Mouse (Mus musculus): ENCODE measurements around the gene Aim2.
"Not testable (repeated sequence)": the region's sequence is repeated elsewhere in the genome, so short reads cannot be mapped to it uniquely, and the experiment has no call there.

Aim2 gene

DNA sequence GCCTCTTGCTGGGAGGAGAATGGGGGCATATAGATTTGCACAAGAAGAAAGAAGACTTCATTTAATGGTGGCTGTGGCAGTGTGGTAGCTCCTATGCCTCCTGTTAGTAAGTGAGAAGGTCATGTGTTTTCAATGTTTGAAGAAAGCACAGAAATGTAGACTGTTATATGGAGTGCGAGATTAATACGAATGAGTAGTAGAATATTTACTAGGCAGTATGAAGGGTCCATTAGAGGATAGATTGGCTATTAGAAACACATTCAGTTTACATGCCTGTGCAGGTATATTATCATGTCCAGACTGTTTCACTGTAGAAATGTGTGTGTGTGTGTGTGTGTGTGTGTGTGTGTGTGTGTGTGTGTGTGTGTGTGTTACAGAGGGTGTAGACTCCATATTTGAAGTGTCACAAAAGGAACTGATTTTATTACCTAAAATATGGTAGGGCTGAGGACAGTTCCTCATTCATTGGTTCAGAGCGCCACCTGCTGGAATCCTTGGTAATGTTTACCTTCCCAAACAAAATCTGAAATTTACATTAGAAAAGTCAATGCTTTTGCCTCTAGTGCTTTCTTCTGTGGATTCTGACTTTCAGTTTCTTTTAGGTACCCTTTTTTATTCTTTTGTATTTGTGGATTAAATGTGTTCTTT lies 47.8 kb downstream of the Aim2 start:
- DNase-seq = peak; percentile 87 to 88

DNA sequence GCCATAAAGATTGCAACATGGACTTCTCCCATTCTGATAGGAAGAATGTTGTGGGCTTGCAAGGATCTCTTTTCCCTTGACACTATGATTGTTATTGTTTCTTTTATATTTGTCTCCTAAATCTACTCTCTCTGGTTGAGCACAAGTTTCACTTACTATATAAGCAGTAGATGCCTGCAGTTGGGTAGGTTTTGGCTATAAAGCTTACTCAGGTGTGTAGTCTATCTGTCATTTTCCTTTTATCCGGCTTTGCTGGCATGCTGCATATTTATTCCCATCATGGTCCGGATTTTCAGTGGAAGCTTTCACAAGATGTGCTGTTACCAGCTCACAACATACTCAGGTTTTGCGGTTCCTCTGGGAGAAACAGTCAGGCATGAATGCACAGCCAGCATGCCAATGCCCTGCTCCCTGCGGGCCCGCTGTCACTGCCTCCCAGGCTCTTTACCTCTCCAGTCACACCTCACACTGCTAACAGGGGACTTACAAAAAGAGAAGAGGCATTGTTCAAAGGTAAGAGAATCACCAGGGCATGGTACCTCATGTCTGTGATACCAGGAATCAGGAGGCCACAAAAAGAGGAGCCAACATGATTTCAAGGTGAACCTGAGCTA lies 54.1 kb downstream of the Aim2 start:
- no peak for DNase-seq

DNA sequence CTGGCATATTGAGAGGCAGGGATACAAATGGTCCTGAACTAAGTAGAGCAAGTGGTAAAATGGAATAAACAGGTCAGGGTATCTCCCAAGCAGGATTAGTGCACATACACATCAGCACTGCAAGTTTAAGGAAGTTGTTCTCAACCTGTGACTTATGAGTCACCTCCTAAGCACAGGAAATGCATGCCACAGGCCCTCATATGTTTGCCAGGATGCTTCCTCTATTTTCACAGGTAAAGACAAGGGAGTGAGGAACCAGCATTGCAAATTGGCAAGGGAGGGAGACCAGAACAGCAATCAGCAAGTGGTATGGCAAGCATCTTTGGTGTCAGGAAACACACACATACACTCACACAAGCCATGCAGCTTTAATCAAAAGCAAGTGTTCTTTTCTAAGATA lies 58.4 kb downstream of the Aim2 start:
- peak; percentile 64 to 72 for DNase-seq

DNA sequence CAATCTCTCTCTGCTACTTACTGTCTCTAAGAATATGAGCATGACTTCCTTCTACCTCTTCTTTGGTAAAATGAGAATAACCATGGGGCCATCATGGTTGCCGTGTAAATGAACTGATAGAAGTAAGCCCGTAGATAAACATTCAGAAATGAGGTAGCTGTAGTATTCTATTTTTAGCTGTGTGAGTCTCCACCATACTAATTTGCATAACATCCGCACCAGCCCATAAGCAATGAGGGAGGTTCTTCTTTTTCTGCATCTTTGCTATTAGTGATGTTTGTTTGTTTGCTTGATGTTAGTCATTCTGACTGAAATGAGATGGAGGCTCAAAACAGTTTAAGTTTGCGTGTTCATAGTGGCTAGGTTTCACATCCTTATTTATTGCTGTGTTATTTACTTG lies 61.2 kb downstream of the Aim2 start:
- DNase-seq = peak; percentile 59 to 67

DNA sequence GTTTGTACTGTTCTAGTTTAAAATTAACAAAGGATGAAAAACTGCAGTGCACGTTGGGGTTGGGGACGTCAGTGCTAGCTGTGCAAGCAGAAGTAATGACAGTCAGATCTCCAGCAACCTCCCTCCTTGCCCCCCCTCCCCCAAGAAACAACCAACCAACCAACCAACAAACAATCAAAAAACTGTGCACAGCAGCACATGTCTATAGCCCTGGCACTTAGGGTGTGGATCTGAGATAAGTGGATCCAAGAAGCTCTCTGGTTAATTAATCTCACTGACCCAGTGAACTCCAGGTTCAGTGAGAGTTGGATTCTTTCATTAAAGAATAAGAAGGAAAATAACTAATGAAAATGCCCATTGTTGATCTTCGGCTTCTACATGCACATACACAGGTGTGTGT lies 64.0 kb downstream of the Aim2 start:
- no peak for DNase-seq

DNA sequence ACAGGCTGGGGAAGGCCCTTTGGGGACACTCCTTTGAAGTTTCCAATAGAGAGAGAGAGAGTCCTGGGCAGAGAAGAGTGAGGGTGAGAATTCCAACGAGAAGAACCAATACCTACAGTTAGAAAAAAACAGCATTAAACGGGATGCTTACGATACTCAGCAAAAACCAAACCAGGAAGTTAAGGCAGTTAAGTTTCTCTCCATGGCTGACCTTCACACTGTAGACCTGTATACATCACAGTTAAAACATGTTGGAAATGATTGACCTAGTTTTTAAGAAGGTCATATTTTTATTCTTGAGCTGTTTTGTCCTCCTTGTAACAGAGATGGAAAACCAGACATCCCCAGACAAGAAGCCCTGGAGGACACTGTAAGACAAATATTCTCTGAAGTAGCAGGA lies 67.8 kb downstream of the Aim2 start:
- DNase-seq = no peak

DNA sequence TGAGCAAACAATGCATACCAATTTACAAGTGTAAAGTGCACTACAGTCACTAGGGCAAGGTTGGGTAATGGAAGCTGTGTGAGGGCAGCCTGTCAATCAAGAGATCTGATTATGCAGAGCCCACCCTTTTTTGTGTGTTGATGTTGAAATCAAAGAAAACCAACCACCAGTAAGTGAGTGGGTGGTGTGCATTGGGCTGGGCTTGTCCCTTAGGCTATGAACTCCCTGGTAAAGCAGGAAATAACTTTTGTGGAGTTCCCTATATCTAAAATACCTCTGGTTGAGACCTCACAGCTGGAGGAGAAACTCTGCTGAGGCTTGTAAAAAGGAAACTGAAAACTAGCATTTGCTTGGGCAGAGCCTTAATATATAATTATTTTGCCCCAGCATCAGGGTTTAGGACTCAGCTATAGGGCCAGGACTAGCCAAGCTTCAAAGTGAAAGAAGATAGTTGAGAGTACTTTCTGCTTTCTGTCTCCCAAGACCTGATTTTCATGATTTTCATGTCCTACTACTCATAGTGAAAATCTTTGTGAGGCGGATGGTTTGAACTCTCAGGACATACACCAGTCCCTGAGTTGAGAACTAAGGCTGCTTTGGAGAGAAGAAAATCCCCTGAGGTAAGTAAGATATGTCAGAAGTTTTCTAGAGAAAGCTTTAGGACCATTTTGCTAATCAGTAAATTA lies 68.4 kb downstream of the Aim2 start:
- DNase-seq = peak in 1 of 2 experiments; percentile 32

DNA sequence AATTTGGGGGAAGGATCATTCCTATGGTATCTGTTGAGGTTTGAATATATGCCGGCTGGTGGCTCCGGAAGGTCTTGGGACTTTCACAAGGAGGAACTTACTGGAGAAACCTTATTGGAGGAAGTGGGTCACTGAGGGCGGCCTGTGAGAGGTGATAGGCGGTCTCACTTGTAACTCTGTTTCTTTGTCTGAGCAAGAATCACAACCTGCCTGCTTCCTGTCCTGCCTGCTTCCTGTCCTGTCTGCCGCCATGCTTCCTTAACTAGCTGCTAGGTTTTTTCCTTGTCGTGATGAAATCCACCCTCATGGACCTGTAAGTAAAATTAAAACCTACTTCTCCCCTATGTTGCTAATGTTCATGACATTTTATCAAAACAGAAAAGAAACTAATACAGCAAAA lies 69.7 kb downstream of the Aim2 start:
- peak; percentile 76 to 79 for DNase-seq

DNA sequence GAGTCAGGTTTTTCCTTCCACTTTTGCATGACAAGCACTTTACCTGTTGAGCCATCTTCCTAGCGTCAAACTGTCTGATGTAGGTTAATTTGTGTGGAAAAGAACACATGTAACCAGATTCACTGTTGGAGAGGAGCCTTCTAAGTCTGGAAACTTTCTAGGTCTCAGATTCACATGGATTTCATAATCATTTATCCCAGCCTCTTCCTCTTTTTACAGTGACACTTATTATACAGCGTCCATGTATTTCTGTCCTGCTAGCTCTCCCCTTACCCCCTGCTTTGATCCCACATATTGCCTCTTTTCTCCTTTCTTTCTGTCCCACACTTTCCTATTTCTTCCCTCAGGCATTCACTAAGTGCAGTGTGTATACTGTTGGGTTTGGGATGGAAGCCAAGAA lies 75.7 kb downstream of the Aim2 start:
- no peak for DNase-seq

DNA sequence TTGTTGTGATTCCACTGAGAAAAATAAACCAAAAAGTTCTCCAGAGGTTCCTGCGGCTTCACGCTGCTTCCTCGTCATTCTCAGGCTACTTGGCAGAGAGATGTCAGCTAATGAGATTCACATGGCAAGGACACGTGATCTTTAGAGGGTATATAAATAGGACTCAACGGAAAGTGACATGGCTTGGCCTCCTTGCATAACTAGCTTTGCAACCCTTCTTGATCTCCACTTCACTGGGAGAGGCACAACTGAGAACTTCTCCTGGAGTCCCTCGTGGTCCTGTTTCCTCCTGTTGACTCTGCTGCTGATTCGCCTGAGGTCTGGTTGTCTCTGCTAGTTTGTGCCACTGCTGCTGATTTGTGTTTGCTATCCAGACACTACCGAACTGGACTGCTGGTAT lies 76.7 kb downstream of the Aim2 start:
- DNase-seq = no peak

DNA sequence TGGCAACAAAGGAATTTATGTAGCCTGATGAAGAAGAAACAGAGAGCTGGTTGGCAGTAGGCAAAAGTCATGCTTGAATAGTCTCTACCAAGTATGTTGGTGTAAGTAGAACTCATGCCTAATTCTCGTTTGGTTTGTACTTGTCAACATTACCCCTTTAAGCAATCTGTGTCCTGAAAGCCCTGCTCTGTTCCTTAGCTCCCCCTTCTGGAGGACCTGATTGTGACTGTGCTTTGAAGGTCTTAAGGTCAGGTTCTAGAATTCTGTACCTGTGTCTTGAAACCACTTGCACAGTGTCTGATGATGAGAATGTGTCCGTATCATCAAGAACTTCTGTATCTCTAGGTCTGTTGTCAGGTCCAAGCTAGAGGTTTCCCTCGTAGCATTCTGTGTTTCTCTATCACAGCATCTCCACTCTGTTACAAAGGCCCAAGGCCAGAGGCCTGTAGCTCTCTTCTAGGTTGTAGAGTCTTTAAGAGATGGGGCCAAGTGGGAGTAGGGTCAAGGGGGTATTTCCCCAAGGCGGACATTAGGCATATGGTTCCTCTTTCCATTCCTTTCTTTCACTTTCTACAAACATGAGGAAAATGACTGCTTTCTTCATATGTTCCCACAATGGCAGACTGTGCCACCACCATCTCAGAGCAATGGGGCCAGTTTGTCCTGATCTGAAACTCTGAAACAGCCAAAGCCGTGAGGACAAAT lies 79.5 kb downstream of the Aim2 start:
- peak; percentile 55 to 58 for DNase-seq

DNA sequence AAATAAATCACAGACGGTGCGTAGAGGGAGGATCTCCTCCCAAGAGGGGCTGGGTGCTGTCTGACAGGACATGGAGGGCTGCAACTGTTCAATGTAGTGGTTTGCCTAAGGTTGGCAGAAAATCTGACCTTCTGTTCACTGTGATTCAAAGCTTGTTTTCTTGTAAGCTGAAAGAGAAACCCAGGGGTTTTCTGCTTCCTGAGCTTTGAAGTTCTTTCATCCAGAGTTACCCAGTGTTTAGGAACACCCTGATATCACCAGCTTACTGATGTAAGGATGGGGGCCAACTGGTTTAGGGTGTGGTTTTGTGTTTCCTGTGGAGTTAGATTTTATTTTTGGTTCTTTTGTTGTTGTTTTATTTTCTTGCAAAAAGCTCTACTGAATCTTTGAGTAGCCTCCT lies 81.7 kb downstream of the Aim2 start:
- no peak for DNase-seq

DNA sequence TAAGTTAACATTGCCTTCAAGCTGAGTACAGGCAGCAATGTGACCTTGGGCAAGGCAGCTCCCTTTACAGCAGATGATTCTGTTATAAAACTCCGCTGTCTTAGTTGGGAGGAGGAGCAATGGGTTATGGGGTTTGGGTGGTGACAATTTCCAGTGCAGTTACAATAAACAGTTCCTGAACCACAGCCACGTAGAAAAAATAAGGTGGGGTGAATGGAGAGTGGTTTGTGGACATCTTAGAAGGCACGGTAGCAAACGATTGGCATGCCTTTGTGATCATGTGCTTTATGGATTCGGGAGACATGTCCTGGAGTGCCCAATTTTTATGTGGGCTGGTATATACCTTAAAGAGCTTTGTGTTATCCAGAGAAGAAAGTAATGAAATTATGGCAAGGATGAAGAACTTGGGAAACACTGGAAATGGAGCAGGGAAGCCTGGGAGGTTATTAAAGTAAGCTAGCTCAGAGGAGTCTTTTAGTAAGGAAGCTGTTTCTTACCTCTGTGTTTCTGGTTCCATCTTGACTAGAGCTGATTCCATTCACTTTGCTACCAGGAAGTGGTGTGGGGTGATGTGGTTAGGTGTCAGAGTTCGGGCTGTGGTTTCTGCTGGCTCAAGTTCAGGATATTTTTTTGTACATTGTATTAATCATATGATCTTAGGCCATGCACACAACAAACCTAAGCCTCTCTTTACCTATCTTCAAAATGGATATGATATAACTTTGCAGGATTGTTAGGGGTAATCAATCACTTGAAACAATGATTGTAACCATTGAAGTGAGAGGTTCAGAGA lies 86.7 kb downstream of the Aim2 start:
- DNase-seq = peak in 1 of 2 experiments; percentile 26

DNA sequence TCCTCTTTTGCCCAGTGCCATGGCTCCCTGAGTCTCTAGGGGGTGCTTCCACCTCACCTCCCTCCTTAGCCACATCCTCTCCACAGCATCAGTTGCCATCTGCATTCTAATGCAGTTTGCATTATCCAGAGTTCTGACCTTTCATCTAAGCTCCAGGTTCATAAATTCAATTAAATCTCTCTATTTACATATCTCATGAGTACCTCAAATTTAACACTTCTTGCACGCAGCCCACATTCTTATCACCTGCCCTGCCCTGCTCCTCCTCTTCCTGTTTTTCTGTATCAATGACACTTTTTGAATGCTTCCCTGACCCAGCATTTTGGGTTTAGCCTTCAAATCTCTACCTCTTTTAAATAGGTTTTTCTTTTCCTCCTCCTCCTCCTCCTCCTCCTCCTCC lies 90.0 kb downstream of the Aim2 start:
- peak; percentile 39 to 53 for DNase-seq

DNA sequence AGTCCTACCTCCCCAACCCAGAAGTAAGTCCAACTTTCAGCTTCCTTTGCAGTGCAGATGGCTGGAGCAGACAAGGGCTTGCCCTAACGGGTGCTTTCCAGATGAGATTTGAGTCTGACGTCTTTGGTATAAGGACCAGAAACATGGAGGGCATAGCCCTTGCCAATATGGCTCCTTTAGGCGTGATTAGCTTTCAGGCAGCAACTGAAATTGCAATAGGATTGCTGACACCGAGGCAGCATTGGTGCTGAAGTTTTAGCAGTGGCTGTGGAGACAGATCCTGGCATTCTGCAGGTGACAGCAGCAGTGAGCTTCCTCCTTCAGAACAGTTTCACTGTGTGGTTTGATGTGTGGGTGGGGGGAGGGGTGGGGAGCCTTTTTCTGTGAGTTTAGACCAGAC lies 90.5 kb downstream of the Aim2 start:
- peak; percentile 66 to 72 for DNase-seq

DNA sequence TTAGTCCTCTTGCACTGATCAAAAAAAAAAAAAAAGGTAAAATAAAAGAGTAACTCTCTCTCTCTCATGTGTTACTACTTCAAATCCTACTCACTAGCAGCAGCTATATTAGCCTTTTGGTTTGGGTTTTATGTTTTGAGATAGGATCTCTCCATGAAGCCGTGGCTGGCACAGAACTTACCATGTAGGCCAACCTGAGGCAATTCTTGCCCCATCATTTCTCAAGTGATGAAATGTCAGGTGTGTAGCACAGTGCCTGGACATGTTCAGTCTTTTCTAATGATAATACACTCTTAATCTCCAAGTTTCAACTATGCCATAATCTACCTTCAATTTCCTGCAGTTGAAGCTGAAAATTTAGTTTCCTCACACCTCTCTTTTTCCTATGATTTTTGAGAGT lies 92.4 kb downstream of the Aim2 start:
- DNase-seq = no peak

DNA sequence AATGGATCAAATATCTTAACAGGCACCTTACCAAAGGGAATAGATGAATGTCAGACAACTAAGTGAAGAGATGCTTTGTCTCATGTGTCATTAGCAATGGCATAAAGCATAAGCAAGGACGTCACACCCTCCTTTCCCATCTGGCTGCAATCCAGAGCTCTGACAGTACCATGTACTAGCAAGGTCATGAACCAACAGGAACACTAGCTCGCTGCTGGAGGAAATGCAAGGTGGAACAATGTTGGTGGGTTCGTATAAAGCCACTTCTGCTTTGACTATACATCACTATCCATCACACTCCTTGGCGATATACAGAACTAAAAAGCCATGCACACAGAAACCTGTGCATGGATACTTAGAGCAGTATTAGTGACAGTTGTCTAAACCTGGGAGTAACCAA lies 96.4 kb downstream of the Aim2 start:
- DNase-seq = no peak

DNA sequence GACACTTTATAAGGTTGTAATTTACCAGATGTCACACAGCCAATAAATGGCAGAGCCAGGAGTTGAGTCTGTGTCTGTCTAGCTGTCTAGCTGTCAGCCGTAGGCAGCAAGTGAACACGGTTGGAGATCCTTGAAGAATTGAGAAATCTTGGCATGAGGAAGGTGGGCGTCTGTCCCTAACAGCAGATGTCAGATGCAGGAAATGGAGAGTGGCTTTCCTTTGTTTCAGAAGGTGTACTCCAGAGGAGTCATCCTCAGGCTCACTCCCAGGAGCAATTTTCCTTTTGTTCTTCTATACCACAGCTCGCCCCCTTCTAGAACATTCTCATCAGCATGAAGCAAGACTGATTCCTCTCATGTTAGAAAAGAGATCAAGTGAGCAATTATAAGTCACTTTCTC lies 99.9 kb downstream of the Aim2 start:
- no peak for DNase-seq

DNA sequence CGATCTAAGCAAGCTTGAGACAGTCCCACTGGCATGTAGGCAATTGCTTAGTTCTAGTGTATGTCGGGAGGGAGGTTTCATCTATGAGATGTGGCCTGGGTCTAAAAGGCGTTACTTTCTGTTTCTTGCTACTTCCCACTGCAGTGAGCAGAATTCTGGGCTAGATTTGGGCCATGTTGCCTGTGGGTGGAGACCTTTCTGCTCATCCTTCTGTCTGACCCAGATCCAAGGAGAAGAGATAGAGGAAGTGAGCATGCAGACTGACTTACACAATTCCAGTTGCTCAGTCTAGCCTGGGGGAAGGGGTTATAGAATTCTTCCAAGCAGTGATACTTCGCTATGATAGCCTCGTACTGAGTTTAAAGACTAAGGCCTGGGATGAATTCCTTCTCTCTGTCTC lies 101.0 kb downstream of the Aim2 start:
- DNase-seq = no peak

DNA sequence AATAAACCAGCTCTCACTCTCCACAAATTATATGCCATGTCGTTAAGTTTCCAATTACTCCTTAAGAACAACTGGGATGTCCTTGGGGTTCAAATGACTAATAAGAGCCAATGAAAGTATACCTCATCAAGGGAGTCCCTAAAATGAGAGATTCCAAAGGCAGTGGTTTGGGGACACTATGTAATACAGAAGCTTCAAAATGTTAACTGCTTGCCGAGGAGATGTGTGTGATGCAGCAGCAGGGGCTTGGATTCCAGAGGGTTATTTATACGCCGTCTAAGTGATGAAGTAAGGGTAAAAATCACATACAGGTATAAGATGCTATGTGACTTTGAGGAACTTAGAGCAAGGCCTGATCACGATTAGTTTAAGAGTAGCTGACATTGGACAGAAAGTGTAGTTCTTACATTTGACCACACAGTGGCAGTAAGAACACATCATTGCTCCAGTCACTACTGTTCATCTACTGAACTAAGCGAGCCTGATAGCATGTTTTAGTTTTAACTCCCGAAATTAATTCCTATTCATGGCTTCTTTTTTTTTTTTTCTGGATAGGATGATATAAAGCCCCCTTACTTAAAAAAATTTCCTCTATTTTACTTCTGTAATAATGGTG lies 105.6 kb downstream of the Aim2 start:
- peak; percentile 46 to 58 for DNase-seq

DNA sequence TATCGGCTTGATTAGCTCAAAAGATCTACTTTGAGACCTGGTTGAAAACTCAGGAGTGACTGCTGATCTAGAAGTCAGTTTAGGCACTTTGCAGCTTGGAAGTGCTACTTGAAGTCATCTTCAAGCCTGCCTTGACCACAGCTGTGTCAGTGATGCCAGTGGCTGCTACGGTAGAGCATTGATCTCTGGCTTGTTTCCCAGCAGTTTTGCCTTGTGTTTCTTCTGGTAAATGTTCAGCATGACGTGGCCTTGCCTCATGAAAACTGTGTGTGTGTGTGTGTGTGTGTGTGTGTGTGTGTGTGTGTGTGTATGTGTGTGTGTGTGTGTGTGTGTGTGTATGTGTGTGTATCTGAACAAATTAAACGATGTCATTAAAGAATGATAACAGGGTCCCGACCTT lies 106.1 kb downstream of the Aim2 start:
- DNase-seq = no peak

DNA sequence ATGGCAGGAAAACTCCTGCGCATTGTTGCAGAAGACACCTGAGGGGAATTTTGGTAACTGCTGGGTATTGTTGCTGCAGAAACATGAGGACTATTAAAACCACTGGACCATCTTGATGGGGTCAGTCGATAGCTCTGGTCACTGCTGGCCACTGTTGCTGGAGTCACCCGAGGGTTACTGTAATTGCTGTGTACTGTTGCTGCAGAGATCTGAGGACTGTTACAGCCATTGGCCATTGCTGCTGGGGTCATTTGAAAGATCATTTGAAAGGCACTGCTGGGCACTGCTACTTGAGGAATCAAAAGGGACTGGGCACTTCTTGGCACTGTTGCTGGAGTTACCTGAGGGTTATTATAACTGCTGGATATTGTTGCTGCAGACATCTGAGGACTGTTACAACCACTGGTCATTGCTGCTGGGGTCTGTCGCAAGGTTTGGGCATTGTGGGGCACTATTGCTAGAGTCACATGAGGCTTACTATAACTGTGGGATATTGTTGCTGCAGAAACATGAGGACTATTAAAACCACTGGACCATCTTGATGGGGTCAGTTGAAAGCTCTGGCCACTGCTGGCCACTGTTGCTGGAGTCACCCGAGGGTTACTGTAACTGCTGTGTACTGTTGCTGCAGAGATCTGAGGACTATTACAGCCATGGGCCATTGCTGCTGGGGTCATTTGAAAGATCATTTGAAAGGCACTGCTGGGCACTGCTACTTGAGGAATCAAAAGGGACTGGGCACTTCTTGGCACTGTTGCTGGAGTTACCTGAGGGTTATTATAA lies 129.9 kb downstream of the Aim2 start:
- not testable (repeated sequence) for DNase-seq
